Mouse (Mus musculus) cortical plate, adult 2 months (tissue): Measurements from ENCODE around the gene Gse1.

ENCODE experiments used
- CTCF ChIP-seq: fragments of 200-500 bp; IDR thresholded peaks from 2 replicates; pipeline ENCODE4 v1.5.1; 2011; ENCODE audit warnings: mild to moderate bottlenecking, control low read depth, low read length; ENCODE audit not compliant: insufficient read depth; ENCODE audit errors: extremely low read depth
- POLR2A ChIP-seq: fragments of 200-500 bp; IDR thresholded peaks from 2 replicates; pipeline ENCODE4 v1.6.1; 2011; ENCODE audit warnings: mild to moderate bottlenecking, low read length, control low read depth; ENCODE audit not compliant: insufficient read depth; ENCODE audit errors: extremely low read depth

DNA sequence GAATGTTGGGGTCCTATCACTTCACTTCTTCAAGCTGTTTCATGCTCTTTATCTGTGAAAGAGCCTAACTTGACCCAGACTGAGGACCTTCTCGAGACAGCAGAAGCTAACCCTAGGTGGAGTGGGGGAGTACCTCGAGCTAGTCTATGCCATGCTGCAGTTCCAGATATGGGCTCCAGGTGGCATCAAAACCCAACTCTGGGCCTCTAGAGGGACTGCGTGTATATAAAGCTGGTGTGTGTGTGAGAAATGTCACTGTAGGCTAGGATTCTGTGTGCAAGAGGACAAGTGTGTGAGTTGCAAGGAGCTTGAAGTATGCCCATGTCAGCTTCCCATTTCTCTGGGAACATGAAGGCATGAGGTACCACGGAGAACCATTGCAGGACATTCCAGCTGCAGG, 53.2 kb downstream of the Gse1 start:
- TF ChIP-seq CTCF: peak; percentile 97
- no peak for TF ChIP-seq POLR2A
